Mouse (Mus musculus) cerebellum, postnatal 25 days (tissue): ENCODE measurements around the gene Fkbp5.

ENCODE experiments used
- DNase-seq, 2 experiments: peaks; one replicate each; pipeline ENCODE4 v3.0.0; 2021; ENCODE audit warnings: mixed read lengths in 2 of 2

Fkbp5 gene

DNA sequence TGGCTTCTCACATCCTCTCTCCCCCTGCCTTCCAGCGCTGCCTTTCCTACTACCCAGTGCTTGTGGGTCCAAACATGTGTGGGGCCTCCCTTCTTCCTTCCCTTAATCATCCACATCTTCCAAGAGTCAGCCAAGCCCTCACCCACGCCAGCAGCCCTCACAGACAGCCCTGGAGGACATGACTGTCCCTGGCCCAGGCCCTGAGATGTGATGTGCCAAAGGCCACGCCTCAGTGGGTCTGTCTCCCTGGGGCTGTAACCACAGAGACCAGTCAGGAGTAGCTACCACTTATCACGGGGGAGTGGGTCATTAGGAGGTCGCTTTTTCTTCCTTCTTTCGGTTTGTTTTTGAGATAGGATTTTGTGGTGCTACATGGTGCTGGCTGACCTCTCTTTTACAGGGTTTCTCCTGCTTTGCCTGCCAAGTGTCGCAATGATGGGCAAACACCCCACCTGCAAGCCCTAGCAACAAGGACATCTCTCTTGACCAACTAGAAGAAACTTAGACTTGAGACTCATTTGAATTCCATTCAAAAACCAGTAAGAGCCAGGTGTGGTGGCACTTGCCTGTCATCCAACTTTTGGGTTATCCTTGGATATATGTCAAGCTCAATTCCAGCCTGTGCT, 15.0 kb downstream of the Fkbp5 start:
- no peak for DNase-seq

DNA sequence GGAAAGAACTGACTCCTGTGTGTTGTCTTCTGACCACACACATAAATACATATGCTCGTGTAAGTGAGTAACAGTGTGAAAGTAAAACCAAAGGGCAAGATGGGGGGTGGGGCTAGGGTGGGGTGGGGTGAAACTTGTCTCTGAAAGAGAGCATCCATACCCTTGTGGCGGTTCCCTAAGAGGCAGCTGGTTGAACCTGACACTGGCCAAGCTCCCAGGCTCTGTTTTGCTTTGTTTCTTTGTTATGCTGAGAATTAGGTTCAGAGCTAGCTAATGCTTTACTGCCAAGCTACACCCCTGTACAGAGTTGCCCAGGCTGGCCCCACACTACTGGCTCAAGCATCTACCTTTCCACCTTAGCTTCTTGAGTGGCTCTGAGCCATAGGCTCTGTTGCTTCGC, 16.9 kb downstream of the Fkbp5 start:
- DNase-seq = no peak

DNA sequence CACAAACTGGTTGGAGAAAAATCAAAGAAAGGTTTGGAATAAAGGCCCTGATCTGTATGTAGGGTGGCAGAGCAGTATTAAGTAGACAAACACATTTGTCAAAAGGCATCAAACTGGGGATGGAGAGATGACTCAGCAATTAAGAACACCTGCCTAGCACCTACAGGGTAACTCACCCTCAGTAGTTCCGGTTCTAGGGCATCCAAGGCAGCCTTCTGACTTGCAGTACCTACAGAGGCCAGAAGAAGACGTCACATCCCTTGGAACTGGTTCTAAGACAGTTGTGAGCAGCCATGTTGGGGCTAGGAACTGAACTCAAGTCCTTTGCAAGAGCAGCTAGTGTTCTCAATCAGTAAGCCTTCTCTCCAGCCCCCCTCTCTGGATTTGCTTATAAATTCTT, 18.1 kb downstream of the Fkbp5 start:
- DNase-seq = no peak

DNA sequence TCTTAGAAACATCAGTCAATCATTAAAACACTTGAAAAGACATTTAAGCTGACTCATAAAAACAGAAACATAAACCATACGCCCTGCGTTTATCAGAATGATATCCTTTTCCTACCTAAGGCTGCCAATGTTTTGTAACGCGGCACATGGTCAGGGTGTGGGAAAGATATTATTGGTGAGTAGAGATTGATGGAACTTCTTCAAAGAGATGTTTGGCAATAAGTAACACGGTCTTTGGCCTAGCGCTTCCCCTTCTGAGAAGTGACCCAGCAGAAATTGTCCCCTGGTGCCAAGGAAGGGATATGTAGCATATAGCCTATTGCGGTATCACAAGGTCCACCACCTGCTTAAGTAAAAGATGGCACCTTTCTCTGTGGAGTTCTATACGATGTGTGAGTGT, 21.5 kb downstream of the Fkbp5 start:
- DNase-seq = no peak

DNA sequence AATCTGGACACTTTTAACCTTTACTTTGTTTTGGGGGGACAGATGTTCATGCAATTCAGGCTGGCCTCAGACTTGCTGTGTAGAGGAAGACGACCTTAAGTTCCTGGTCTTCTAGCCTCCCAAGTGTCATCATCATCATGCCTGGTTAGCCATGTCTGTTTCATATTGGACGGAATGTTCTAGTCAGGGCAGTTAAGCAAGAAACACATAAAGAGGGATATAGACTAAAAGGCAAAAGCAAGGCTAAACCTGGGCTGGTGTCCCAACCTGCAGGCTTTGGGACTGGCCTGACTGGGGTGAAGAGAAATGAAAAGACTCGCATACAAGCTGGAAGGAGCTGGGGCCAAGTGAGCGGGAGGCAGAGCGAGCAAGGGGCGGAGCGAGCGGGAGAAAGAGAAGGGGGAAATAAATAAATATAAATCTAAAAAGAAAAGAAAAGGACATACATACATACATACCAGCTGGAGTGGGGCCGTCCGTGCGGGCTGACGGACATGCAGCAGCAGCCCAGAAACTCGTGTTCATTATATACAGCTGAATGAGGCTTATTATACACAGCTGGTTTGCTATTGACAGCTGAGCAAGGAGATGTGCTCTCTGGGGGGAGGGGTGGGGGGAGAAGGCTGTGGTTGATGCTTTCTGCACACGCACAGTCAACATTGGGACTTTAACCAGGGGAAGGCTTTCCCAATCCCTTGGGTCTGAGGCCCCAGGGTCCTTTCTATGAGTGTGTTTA, 26.1 kb downstream of the Fkbp5 start:
- DNase-seq = no peak

DNA sequence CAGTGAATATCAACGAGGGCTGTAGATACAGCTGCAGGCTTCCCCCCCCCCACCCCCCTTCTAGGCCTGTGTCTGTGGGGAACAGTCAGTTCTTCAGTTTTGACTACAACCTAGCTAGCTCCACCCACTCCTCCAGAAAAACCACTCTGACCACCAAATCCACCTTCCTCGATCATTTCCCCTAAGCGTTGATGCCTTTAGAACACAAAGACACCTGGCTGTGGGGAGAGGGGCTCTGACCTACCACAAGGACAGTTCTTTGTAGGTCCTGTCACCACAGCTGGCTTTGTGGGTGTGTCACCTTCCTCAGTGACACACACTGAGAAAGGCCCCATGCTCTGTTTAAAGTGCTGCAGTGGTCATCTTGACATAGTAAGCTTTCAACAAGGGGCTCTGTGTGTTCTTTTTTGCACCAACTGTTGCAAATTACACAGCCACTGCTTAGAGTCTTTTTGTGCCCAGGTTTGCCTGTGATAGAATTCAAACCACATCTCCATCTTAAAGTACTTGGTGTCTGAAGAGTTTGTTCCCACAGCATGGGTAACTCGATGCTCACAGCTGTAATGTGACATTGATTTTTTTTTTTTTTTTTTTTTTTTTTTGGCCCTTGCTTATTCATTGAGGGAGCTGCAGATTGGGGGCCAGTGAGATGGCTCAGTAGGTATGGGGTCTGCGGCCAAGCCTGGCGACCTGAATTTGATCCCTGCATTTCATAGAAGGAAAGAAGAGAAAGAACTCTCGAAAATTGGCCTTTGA, 28.9 kb downstream of the Fkbp5 start:
- no peak for DNase-seq

DNA sequence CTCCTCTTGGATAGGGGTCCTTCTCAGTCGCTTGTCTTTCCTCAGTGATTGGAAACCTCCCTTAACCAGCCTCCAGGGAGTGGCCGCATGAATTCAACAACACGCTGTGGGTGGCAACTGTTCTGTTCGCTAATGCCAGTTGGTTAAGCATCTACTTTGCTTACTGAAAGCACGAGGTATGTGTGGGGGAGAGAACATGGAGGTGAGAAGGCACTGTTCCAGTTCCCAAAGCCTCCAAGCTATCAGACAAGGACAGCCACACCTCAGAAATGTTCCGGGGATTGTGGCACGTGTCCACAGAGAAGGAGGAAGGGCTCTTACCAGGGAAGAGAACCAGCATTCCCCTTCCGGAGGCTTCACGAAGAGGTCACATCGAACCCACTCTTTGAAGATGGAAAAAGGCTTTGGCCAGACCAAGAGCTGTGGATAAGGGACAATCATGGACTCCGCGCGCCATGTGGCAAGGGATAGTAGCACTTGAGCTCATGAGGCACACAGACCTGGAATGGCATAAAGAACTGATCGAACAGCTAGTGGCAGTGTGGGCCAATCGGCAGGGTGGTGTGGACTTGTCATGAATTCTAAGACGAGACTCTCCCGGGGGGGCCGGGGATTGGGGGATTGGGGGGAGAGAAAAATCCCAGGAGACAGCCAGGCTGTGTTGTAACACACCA, 29.6 kb downstream of the Fkbp5 start:
- no peak for DNase-seq

DNA sequence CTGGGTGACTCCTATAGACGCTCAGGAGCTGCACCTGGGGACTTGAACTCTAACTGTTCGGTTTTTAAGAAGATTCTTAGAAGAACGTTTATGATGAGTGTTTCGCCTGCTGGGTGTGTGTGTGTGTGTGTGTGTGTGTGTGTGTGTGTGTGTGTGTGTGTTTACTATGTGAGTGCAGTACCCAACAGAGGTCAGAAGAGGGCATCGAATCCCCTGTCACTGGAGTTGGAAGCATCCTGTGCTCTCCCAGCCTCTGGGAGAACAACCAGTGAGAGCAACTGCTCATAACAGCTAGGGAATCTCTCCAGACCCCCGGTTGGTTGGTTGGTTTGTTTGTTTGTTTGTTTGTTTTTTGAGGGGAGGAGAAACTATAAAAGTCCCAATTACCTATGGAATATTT, 30.6 kb downstream of the Fkbp5 start:
- peak; percentile 10 to 22 for DNase-seq

DNA sequence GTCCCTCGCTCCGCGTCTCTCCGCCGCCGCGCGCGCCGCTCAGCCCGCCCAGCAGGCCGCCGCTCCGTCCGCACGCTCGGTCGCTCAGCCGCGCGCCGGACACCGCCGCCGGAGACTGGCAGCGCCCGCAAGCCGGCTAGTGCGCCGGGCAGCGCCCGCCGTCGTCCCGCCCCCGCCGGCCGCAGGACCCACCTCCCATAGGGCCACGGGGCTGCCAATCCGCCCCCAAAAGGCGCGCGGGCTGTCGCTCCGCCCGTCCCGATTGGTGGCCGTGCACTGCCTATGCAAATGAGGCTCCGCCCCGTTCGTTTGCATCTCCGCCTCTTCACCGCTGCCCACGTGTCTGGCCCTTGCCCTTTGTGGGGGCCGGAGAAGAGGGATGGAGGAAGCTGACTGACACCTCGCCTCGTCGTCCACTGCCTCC, 31.3 kb downstream of the Fkbp5 start:
- DNase-seq = peak; percentile 99

DNA sequence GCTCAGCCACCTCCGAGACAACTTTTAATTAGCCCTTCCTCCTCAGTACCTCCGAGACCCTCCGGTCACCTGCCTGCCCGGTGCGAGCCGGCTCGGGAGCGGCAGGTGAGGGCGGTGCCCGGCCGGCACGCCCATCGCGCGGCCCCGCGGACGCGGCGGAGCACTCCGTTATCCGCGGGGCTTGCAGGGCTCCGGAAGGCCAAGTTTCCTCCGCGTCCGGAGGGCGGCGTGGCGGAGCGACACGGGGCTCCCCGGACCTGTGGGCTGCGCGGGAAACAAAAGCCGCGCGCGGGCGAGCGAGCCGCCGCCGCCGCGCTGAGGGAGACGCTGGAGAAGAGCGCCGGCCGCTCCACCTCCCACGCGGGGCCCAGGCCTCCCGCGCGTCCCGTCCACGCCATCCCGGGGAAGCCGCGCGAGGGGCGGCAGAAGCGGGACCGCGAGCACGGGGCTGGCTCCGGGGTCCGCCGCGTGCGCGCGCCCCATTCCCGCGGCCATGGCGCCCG, 31.8 kb downstream of the Fkbp5 start:
- DNase-seq = peak in 1 of 2 experiments; percentile 67

DNA sequence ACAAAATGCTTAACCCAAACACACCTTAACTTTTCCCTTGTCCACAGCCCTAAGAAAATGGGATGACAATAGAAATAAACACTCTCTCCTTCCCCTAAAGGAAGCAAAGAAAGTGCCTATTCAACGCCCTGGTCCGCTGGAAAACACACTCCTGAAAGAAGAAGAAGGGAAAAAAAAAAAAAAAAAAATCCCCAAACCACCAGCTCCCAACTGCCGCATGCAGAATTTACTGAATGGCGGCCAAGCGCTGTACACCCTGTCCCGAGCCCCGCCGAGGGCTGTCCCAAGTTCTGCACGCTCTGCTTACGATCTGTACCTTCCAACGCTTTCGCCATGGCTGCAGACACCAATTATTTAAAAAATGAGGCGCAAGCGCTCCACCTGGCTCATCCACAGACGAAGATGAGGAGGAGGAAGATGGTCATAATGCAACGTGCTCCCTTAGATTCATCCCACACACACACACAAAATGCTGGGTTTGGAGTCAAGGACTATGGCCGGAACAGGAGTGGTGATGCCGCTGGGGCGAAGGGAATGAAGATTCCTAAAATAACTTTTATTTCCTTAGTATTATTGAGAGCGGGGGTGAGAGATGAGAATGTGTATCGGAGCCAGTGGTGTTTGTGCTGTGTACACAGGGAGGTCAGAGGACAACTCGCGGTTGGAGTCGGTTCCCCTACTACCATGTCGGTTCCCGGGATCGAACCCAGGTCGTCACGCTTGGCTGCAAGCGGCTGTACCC, 32.5 kb downstream of the Fkbp5 start:
- peak; percentile 35 to 64 for DNase-seq

DNA sequence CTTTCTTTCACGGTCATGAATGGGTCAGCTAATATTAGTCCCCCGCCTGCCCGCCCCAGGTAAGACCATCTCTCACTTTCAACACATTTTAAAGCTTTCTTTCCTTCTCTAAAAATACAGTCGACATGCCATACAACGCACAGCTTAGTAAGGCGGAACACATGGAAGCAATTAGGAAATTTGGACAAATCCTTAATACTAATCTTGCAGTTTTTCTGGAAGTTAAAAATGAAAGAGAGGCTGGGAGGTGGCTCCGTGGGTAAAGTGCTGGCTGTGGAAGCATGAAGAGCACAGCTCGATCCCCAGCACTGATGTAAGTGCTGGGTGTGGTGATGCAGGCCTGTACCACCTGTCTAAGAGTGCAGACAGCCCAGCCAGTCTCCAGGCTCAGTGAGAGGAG, 39.9 kb downstream of the Fkbp5 start:
- DNase-seq = no peak

DNA sequence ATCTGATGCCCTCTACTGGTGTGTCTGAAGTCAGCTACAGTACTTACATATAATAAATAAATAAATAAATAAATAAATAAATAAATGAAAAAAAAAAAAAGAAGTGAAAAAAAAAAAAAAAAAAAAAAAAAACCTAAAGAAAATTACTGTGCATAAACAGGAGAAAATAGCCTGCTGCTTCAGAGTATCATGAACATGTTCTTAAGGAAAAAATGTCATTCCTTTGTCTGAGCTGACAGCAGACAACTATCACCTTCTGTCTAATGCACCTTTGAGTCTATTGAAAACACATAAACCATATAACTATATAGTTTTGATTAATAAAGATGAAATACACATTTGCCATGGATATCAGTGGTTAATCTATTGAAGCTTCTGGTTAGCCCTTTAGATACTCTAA, 40.9 kb downstream of the Fkbp5 start:
- no peak for DNase-seq

DNA sequence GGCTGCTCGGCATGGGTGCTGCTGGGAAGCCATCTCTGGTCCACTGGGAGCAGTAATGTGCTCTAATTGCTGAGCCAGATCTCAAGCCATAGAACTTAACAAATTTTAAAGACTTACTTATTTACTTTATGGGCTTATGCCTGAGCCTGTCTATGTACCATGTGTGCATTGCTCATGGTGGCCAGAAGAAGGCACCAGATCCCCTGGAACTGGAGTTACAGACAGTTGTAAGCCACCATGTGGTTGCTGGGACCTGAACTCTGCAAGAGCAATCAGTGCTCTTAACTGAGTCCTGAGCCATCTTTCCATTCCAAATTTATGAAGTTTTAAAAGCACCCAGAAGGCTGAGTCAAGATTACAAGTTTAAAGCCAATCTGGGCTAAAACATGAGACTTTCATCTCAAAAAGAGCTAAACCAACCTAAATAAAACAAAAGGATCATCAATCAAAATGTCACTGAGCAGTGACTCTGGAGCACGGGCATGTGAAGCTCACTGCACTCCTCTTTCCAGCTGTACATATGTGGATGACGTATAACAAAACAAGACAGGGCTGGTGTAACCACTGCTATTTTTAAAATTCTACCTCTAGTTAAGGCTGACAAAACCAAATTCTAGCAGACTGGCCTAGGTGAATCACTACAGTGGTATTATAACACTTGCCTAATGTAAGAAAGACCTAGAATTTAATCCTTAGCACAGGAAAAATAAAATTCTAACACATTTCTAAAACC, 41.6 kb downstream of the Fkbp5 start:
- DNase-seq = no peak

DNA sequence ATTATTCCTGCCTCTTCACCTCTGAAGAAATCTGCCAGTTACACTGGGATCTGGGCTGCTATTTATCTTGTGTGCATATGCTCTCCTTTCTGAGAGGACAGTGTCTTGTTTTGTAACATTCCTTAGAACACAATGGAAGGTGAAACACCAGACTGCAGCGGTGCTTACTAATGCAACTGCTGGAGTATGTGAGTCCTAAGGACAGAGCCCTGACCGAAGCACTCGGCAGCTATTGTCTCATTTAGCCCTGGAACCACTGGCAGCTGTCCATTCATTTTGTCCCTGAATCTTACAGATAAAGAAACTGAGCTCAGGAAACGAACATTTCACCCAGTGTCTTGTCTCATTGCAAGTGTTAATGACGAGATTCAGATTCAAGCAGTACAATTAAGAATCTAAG, 44.6 kb downstream of the Fkbp5 start:
- DNase-seq = no peak

DNA sequence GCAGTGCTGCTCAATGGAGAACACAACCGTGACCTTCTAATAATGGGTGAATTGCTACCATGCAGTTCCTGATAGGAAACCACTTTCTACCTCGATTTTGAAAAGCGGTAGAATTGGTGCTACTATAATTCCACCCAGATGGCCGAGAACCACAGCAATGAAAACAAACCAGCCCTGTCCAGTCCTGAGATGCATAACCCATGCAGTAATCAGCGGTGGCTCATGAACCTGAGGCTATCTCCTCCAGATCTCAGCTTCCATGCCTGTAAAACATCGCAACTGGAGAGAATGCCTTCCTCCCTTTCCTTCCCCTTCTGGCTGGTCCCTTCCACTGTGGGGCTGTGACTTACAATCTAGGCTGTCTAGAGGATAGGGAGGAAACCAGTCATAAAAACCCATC, 46.5 kb downstream of the Fkbp5 start:
- no peak for DNase-seq

DNA sequence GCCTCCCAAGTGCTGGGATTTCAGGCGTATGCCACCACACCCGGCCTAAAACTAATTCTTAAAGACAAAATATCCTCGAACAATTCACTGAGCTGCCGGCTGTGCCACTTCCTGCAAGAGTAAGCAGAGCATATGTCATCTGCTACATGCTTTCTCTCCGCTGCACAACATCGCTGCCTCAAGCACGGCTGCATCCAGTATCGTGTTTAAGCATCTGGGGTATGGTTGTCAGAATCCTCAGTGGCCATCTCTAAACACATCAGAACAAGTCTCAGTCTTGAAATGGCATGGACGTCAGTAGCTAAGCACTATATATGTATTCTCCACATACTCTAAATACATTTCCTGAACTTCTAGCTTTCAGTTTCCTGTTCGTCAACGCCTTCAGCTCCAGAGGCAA, 49.6 kb downstream of the Fkbp5 start:
- no peak for DNase-seq

DNA sequence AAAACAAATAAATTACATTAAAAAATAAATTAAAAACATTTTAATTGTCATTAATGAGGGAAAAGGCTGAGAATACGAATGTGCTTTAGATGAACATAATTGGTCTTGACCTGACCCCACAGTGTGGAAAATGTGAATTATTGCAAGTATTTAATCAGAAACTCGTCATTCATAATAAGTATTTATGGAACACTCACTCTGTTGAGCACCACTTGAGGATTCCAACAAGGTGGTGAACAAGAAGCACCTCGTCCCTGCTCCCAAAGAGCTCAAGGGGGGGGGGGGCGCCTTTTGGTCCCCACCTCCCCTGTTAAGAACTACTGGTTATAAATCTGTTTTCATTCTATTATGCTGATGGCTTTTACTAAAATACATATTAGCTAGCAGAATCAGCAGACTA, 51.4 kb downstream of the Fkbp5 start:
- DNase-seq = no peak

DNA sequence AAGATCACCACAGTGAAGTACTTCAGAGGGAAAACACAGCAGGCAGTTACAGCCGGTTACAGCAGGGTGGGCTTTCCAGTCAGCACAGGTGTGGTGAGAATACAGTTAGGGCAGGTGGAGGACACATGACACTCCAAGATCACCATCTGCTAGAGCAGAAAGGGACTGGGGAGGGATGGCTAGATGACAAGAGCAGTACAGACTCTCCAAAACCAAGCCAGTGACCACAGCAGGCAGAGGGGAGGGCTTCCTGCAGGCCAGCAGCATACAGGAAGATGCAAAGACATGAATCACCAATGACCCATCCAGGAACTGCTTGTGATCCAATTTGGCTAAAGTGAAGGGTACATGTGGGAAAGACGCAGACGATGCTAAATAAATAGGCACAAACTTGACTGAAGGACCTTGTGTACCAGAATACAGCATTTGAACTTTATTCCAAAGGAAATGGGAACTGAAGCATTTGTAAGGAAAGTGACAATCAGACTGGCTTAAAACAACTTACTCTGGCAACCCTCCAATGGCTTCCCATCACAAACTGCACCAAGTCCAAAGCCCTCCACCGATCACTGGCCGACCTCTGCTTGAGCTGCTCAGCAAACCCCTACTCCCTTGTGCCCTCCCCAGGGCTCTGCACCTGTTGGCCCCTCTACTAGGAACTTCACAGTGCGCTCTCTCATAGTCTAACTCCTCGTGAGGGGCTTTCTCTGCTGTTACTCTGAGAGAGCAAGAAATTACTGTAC, 53.5 kb downstream of the Fkbp5 start:
- no peak for DNase-seq

DNA sequence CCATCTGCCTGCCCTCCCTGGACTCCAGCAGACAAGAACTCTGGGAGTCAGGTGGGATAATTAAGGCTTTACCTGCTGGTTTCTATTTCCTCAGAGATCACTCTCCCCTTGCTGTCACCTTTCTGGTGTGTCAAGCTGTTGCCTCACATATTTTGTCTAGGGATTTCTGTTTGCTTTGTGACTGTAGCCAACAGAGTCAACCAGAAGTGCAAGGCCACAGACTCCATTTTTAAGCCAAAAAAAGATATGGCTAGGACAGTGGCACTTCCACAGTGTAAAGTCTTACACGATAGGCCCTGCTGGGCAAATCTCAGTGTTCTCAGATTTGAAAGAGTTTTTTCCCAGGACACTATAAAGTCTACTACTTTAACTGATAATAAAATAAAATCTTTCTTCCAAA, 56.9 kb downstream of the Fkbp5 start:
- DNase-seq = no peak

DNA sequence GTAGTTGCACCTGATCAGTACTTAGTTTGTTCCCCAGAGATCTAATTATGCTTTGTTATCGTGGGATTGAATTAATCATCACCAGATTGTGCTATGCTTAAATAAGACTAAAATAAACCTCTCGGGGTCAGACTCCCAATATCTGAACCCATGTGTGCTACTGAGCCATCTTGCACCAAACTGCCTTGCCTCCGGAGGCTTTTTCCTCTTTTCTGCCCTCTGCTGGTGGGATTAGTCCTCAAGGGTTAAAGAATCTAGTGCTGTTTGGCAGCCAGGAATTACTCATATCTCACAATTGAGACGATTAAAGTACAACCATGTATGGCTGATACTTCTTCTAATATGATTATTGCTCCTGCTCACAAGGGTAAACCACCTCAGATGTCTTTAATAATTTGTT, 62.2 kb downstream of the Fkbp5 start:
- DNase-seq = peak in 1 of 2 experiments; percentile 31
